Mouse (Mus musculus) stomach, postnatal 0 days (tissue): ENCODE data around the gene Ptpn14.
A peak's percentile ranks its signal among the peaks of the same experiment; 100 is the strongest.

Experiments used
- CTCF ChIP-seq: IDR thresholded peaks from 2 replicates; pipeline ENCODE4 v1.5.1; 2016; ENCODE audit warnings: antibody characterized with exemption, low read depth, mild to moderate bottlenecking, moderate library complexity
- EP300 ChIP-seq: optimal IDR thresholded peaks from 2 replicates; pipeline ENCODE3; 2016; ENCODE audit warnings: antibody characterized with exemption

DNA sequence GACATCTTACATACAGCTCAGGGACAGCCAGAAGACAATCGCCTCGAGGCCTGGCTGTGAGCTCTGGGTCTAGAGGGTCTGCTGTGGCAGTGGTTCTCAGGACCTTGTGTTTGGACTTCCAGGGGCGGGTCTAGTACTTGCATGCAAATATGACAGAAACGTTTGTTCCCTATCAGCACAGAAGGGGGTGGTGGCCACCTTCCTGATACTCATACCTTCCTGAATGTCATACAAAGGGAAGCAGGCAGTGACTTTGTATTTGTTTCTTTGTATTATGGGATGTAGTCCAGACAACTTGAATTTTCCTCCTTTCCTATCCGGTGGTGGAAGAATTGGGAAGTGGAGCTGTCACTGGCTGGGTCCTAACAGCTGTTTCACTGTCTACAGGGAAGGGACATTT lies 36.2 kb downstream of the Ptpn14 start:
- TF ChIP-seq CTCF (peak; percentile 26; the same call in 1 of the 2 replicates), EP300 (no peak)
